Comparison of ENCODE assay signal across 8 mouse cellular contexts in the genomic region with DNA sequence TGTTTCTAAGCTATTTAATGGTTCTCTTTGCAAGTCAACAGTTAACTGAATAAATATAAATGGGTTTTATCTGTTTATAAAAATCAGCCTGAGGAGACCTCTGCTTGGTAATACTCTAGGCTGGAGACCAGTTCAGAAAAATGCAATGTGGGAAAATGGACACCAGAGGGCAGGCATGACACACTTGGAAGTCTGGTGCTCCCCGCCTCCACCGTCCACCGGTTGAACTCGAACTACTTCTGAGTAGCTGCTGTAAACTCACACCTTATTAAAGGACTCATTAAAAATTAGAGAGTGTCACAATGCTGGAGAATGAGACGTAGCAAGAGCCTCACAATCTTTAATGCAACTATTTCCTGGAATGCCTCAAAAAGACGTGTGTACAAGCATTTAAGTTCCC. TPM values are rescaled to one million over a fixed set of nuclear protein-coding genes. Genes with fewer than 3 reads are reported as not detected.
A peak's percentile ranks its signal among the peaks of the same experiment; 100 is the strongest.
DNase-seq lines count a peak whose midpoint lies in the region; ATAC-seq and TF ChIP-seq lines count a peak whose summit lies in the region.

No protein-coding gene starts in this region.

- no peak for TF ChIP-seq EP300 in lung, postnatal 0 days (IDR thresholded peaks at IDR 0.05)

- no peak overlapping the region for H3K4me2 ChIP-seq in forebrain, embryonic 13.5 days
- H3K4me2 ChIP-seq in hindbrain, embryonic 11.5 days (replicated peaks; ENCODE audit: low read depth, low read length) = no peak overlapping the region
- no peak overlapping the region for H3K4me2 ChIP-seq in lung, postnatal 0 days (replicated peaks; ENCODE audit: low read depth, low read length)

- TF ChIP-seq CTCF in G1E (IDR thresholded peaks at IDR 0.05; ENCODE audit: low read depth, low read length) = peak; percentile 43
- peak; percentile 85 for TF ChIP-seq CTCF in lung, postnatal 0 days (IDR thresholded peaks at IDR 0.05)

- H3K36me3 ChIP-seq in G1E (replicated peaks) = no peaks in the 10 kb centered on the region
- H3K36me3 ChIP-seq in forebrain, embryonic 13.5 days (ENCODE audit: poor library complexity, severe bottlenecking) = no peaks in the 10 kb centered on the region
- no peaks in the 10 kb centered on the region for H3K36me3 ChIP-seq in hindbrain, embryonic 11.5 days (ENCODE audit: control insufficient read depth, insufficient read depth, low read length)
- H3K36me3 ChIP-seq in lung, postnatal 0 days (ENCODE audit: insufficient read depth, low read length) = no peaks in the 10 kb centered on the region

- peak; percentile 49; the same call in 1 of the 2 replicates for ATAC-seq in G1E (ENCODE audit: extremely low read depth, insufficient number of reproducible peaks, low FRiP score, poor library complexity, severe bottlenecking)
- peak; percentile 90 for ATAC-seq in forebrain, embryonic 13.5 days
- ATAC-seq in hindbrain, embryonic 11.5 days (ENCODE audit: low FRiP score) = peak; percentile 75
- ATAC-seq in lung, postnatal 0 days = peak; percentile 56; the same call in 1 of the 2 replicates

- no peak overlapping the region for H3K9ac ChIP-seq in forebrain, embryonic 13.5 days
- no peak overlapping the region for H3K9ac ChIP-seq in hindbrain, embryonic 11.5 days (ENCODE audit: low read depth, low read length)
- H3K9ac ChIP-seq in lung, postnatal 0 days (replicated peaks; ENCODE audit: low read depth) = no peak overlapping the region

- no peaks in the 10 kb centered on the region for H3K9me3 ChIP-seq in G1E (replicated peaks)
- H3K9me3 ChIP-seq in forebrain, embryonic 13.5 days (replicated peaks) = no peaks in the 10 kb centered on the region
- no peaks in the 10 kb centered on the region for H3K9me3 ChIP-seq in hindbrain, embryonic 11.5 days (ENCODE audit: control insufficient read depth, low read length)
- no peaks in the 10 kb centered on the region for H3K9me3 ChIP-seq in lung, postnatal 0 days (ENCODE audit: low read length)

- WGBS in forebrain, embryonic 13.5 days = 4% methylated on average over 6 of the region's 6 CpGs
- WGBS in hindbrain, embryonic 11.5 days = 15% methylated on average over 6 of the region's 6 CpGs
- WGBS in lung, postnatal 0 days = 8% methylated on average over 6 of the region's 6 CpGs

- no peak overlapping the region for H3K27ac ChIP-seq in forebrain, embryonic 13.5 days
- no peak overlapping the region for H3K27ac ChIP-seq in hindbrain, embryonic 11.5 days (ENCODE audit: low read depth, low read length)
- no peak overlapping the region for H3K27ac ChIP-seq in lung, postnatal 0 days (ENCODE audit: low read length)

- H3K4me1 ChIP-seq in G1E (ENCODE audit: insufficient read depth, low read depth, low read length) = no peaks in the 10 kb centered on the region; the same call in 1 of the 2 replicates
- H3K4me1 ChIP-seq in forebrain, embryonic 13.5 days = no peaks in the 10 kb centered on the region
- no peaks in the 10 kb centered on the region for H3K4me1 ChIP-seq in hindbrain, embryonic 11.5 days (replicated peaks; ENCODE audit: control insufficient read depth, insufficient read depth, low read length)
- H3K4me1 ChIP-seq in lung, postnatal 0 days (ENCODE audit: insufficient read depth, low read depth, low read length) = no peaks in the 10 kb centered on the region

- peak; percentile 14 for DNase-seq in G1E (ENCODE audit: low spot score)
- peak; percentile 44 for DNase-seq in c-Kit-positive CD71-negative TER-119-negative erythroid progenitor cells, embryonic 14.5 days (ENCODE audit: low read depth)
- peak; percentile 84 for DNase-seq in hindbrain, embryonic 11.5 days (ENCODE audit: low spot score)
- DNase-seq in layer of hippocampus, adult 8-10 months (ENCODE audit: low spot score in 2 of 2) = peak; percentile 26 to 66
- peak; percentile 81 for DNase-seq in lung, postnatal 0 days (ENCODE audit: low spot score)
- peak; percentile 54 for DNase-seq in ovary, postnatal 36 days (ENCODE audit: low spot score)
- DNase-seq in urinary bladder, adult 18-20 months (ENCODE audit: low spot score in 2 of 2) = peak; percentile 35 to 57

- H3K27me3 ChIP-seq in G1E (ENCODE audit: insufficient read depth, low read length) = 0 out of 2 replicates have a peak, but pooled peaks cover 9% of the 10 kb centered on the region
- no peaks in the 10 kb centered on the region for H3K27me3 ChIP-seq in forebrain, embryonic 13.5 days
- no peaks in the 10 kb centered on the region for H3K27me3 ChIP-seq in hindbrain, embryonic 11.5 days (ENCODE audit: control insufficient read depth, insufficient read depth, low read length)
- no peaks in the 10 kb centered on the region for H3K27me3 ChIP-seq in lung, postnatal 0 days (replicated peaks; ENCODE audit: insufficient read depth, low read length)

- no peak overlapping the region for H3K4me3 ChIP-seq in G1E (ENCODE audit: low read depth, low read length)
- no peak overlapping the region for H3K4me3 ChIP-seq in forebrain, embryonic 13.5 days
- H3K4me3 ChIP-seq in hindbrain, embryonic 11.5 days (ENCODE audit: low read depth, low read length) = no peak overlapping the region
- no peak overlapping the region for H3K4me3 ChIP-seq in lung, postnatal 0 days (ENCODE audit: low read depth, low read length)

RNA-seq across cellular contexts. Expression of gene Cmss1, which starts 27.5 kb away (rescaled TPM):
- 12.8 and 20.6 TPM in 2 replicates for total RNA-seq in G1E (2014; fragmentation: Nextera tagmentation)
- 66.3 and 69.1 TPM in 2 replicates for total RNA-seq in G1E (2017)
- 66.7 and 78.5 TPM in 2 replicates for polyA plus RNA-seq in G1E (2012)
- polyA plus RNA-seq in forebrain, embryonic 13.5 days (2015; fragmentation: Nextera tagmentation; extraction: Ambion mirVana) = 43.9 and 45.2 TPM in 2 replicates
- polyA plus RNA-seq in hindbrain, embryonic 11.5 days (2014; fragmentation: Nextera tagmentation; extraction: Ambion mirVana) = 48.6 and 51.1 TPM in 2 replicates
- total RNA-seq in layer of hippocampus, adult 8-10 months (2022) = 10 to 100 TPM; 17.1 to 20.4 (median 18.0) TPM
- 23.1 and 27.3 TPM in 2 replicates for polyA plus RNA-seq in lung, postnatal 0 days (2015; fragmentation: Nextera tagmentation; extraction: Ambion mirVana)

Comparison
In these comparisons a context has a peak if more than half of its experiments do, and no peak if none do; other contexts are left out.
1. DNase-seq: peak in every context shown above with its lines; median percentile 84 in hindbrain, embryonic 11.5 days; 81 in lung, postnatal 0 days; 54 in ovary, postnatal 36 days; 46 in layer of hippocampus, adult 8-10 months; 46 in urinary bladder, adult 18-20 months; 44 in c-Kit-positive CD71-negative TER-119-negative erythroid progenitor cells, embryonic 14.5 days; 14 in G1E.